Mouse (Mus musculus) frontal cortex, adult 2 months (tissue): Measurements from ENCODE around the gene Slc6a16. TPM values are rescaled to one million over a fixed set of nuclear protein-coding genes. Genes with fewer than 3 reads are reported as not detected.
A peak's percentile ranks its signal among the peaks of the same experiment; 100 is the strongest.
"Not testable (repeated sequence)": the region's sequence is repeated elsewhere in the genome, so short reads cannot be mapped to it uniquely, and the experiment has no call there.

ENCODE experiments used
- DNase-seq, 2 experiments: peaks; one replicate each; pipeline ENCODE4 v3.0.0; 2022; ENCODE audit warnings: low spot score in 1 of 2; ENCODE audit errors: extremely low spot score in 1 of 2
- polyA plus RNA-seq: library from polyadenylated mRNA; depleted of rRNA; stranded (reverse); fragments of >200 nt; gene quantifications from 2 replicates; pipeline ENCODE4 v1.2.3, GENCODE M21; 2012

The Slc6a16 gene
- polyA plus RNA-seq, 1 experiment: 1.1 TPM

DNA sequence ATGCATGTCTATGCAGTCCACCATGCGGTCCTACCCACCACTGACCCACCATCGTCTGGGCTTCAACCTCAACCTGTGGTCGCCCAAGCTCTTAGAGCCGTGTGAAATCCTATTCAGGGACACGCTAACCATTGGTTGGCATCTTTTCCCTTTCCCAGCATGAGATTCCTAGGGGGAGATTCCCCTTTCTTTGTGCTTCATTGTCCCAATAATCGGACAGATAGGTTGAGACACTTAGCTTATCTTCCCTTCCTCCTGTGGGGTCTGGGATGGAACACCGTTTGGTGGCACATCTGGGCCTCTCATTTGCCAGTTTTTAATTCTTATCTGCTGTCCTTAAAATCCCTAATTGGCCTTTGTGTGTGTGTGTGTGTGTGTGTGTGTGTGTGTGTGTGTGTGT lies 776 bp upstream of the Slc6a16 start:
- DNase-seq: no peak

DNA sequence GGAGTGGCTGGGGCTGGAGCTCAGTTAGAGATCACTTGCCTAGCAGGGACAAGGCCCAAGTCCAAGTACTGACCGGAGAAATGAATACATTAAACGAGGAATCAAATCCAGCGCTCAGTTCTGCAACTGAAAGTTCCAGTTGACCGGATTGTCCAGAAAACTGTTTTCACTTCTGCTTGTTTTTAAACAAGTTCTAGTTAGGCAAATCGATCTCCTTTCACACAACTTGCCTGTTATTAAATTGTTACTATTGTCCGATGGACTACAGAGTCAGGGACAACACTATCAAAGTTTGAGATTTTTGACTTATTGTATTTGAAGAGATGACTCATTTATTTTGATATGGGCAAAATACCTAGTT lies 484 bp downstream of the Slc6a16 start:
- no peak for DNase-seq

DNA sequence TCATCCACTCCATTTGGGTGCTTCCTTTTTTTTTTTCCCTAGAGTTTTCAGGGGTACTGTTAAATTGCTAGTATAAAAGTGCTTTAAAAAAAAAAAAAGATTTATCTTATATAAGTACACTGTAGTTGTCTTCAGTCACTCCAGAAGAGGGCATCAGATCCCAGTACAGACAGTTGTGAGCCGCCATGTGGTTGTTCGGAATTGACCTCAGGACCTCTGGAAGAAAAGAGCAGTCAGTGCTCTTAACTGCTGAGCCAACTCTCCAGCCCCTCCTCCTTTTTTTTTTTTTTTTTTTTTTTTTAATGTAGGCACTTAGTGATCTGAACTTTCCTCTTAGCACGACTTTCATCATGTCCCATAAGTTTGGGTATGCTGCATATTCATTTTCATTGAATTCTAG lies 6.8 kb downstream of the Slc6a16 start:
- no peak for DNase-seq

DNA sequence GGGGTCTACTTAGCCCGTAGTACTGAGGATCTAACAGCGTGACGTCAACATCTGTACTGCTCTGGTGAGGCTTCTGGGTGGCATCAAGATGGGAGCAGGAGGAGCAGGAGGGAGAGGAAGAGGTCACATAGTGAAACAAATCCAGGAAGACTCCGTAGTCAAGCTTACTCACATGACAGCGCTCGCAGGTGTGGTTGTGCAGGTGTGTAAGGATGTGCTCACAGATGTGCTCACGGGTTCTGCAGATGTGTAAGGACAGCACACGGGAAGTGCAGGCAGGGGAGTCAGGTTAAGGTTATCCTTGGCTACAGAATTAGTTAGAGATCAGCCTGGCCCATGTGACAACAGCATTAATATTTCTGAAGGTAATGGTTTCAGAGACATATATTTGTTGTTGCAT lies 12.9 kb downstream of the Slc6a16 start:
- DNase-seq: no peak

DNA sequence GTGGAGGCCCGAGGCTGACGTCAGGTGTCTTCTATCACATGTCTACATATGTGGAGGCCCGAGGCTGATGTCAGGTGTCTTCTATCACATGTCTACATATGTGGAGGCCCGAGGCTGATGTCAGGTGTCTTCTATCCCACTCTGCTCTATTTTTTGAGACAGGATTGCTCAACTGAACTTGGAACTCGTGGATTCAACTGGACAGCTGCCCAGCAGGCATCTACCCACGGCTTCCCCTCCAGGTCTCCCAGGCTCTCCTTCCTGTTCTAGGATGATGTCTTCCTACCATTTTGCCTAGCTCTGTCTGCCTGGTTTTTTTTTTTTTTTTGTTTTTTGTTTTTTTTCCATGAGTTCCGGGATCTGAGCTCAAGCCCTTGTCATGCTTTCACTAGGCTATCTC lies 14.9 kb downstream of the Slc6a16 start:
- DNase-seq: not testable (repeated sequence)

DNA sequence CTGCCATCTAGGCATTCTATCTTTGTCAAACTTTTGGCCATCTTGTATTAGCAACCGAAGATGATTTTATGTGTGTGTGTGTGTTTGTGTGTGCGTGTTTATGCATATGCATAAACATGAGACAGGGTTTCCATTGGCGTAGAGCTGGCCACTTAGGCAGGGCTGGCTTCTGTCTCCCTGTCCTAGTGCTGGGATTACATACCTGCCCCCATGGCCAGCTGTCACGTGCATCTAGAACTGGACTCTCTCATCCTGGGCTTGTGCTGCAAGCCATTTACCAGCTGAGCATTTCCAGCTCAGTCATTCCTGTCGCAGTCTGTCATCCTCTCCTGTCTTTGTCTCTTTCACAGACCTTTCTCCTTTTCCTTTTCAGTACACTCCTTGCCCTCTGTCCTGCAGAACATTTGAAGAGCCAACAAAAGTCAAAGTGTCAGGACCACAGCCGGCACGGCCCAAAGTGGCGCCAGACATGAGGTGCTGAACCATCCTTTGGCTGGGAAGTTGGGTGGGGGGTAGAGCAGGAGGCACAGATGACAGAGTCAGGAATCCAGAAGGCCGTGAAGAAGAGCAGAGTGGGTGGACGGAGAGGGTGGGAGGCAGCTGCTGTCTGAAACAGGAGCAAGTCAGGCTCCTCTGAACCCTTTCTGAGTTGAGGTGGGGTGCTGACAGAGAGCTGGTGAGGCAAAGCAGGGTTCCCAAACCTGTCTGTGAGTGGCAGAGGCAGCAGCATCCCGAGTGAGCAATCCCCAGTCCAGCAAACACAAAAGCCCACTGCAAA lies 16.4 kb downstream of the Slc6a16 start:
- DNase-seq: peak; percentile 60 to 72

DNA sequence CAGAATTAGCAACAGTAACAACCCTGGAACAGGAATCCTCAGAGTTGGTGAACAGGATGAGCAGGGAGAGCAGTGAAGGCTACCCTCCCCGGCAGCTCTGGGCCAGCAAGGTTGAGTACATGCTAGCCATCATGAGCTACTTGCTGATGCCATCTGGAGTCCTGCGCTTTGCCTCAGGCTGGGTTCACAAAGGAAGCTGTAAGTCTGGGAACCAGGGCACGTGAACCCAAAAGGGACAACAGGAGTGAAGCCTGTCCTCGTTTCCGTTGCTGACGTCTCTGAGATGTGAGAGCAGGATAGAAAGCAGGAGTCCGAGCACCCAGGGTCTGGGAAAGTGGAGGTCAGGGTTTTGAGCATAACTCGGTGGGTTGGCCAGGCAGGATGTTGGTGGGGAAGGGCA lies 18.4 kb downstream of the Slc6a16 start:
- DNase-seq: no peak

DNA sequence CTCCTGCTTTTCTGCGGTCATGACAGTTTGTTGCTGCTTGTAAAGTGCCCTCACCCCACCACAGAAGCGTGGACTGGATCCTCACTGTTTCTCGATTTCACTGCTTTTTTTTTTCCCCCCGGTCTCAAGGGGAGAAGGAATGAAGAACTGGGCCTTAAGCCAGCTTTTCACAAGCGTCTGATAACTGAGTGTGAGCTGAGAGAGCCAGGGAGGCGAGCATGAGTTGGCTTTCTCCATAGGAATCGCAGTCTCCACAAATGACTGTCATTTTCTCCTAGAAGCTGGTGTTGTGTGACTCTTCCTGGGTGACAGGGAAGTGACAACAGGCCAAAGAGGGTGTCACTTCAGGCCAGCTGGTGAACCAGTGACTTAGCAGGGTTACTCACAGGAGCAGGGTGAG lies 21.4 kb downstream of the Slc6a16 start:
- peak in 1 of 2 experiments; percentile 41 for DNase-seq

DNA sequence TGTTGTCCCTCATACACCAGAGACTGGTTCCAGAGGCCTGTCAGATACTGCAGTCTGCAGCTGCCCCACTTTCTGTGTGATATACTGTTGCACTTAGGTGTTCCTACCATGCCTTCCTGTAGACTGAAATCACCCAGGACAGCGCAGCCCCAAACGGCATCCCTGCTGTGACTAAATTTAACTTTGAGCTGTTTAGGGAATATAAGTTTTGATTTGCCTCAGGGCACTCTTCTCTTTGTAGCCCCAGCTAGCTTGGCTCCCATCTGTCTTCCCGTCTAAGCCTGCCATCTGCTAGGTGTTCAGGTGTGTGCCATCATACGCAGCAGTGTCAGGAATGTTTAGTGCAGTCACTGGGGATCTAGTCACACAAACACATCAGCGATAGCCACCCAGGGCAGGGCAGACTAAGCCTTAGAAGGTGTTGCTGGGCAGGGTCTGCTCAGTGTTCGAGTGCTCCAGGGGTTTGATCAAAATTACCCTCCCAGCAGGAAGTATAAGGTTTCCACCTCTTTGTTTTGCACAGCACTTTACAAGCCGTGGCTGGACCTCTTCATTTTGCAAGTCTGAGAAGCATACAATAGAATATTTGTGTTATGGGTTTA lies 22.2 kb downstream of the Slc6a16 start:
- no peak for DNase-seq

DNA sequence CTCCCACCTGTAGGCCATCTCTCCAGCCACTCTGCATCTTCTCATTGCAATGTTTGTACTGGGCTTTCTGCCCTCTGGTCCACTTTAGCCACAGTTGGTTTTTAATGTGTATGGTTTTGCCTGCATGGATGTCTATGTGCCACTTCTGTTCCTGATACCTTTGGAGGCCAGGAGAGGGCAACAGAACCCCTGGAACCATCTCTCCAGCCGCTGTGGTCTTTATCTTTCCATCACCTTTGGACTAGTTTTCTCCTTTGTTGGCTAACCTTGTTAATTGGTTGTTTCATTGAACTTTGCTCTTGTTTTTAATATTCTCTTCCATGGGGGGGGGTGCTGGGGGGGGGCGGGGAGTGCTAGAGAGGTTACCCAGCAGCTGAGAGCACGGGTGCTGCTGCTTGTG lies 23.5 kb downstream of the Slc6a16 start:
- no peak for DNase-seq

DNA sequence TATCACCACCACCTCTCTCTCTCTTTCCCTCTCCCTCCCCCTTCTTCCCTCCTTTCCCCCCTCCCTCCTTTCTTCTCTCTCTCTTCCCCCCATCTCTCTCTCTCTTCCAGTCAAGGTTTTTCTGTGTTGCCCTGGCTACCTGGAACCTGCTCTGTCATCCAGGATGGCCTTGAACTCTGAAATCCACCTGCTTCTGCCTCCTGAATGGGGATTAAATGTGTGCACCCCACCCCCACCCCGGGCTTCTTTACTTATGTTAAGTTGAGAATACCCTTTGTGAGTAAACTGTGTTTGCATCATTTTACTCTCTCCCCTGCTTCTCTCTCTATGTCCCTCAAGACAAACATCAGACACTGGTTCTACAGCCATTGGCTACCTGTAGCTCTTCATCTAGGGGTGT lies 24.6 kb downstream of the Slc6a16 start:
- DNase-seq: no peak

DNA sequence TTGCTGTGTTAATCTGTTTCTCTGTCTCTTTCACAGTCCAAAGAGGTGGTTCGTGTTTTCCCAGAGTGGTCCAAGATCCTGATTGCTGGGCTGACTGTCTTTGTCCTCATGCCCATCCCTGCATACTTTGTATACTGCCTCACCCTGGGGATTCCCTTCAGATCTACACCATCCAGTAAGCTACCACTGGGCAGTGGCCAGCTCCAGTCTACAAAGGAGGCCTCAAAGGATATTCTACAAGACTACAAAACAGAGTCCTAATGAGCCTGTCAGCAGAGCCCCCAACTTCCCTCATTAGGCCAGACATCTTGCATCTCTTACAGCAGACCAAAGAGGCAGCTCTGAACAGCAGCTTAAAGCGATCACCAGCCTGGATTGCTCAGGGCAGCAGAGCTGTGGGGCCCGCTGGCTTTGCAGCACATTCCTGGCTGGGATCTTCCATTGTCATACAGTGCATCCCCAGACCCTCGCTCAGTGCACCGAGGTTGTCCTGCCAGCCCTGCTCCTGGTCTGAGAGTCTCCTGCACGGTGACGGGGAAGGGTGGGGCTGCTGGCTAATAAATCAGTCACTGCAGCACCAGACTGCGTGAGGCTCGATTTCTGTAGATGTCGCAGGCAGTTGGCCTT lies 32.0 kb downstream of the Slc6a16 start:
- DNase-seq: no peak

DNA sequence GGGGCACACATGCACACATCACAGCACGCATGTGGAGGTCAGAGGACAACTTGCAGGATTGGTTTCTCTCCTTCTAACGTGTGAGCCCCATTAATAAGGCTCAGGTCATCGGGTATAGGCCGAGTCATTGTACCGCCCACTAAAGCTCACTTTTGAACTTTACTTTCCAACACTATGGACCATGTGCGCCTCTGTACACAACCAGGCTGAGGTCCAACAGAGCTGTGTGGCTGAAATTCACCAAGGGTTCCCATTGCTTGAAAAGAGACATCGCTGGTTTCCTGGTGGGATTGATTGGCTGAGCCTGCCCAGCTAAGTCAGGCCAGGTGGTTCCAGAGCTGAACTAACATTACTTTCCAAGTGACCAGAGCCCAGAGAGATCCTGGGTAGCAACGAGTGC lies 32.8 kb downstream of the Slc6a16 start:
- DNase-seq: no peak

DNA sequence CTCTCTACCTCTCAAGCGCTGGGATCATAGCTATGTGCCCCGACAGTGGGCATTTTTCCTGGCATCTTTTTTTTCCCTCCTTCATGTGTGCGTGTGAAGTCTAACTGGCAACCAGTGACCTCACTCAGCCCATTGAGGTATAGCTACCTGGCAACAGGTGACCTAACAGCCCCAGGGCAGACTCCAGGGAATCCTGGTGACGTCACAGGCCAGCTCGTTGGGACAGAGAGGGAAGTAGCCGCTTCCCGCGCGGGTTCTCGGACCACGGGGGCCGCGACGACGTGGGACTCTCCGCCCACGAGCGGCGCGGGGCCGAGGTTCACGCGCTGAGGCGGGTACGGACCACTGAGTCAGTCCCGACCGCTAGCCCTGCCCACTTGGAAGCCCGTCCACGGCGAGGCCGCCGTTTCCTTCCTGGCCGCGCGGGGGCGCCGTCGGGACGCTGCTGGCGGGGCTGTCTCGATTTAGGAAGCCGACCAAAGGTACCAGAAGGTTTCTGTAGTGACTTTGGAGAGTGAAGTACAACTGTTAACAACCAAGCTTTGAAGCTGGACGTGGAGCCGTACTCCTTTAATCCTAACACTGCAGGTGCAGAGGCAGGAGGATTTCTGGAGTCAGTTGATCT lies 36.4 kb downstream of the Slc6a16 start, which contains the start of gene Slc6a21:
Gene Slc6a21 (plus strand): TSS at position 378 of the 625 bp plus-strand sequence.
- peak in 1 of 2 experiments; percentile 82 for DNase-seq

DNA sequence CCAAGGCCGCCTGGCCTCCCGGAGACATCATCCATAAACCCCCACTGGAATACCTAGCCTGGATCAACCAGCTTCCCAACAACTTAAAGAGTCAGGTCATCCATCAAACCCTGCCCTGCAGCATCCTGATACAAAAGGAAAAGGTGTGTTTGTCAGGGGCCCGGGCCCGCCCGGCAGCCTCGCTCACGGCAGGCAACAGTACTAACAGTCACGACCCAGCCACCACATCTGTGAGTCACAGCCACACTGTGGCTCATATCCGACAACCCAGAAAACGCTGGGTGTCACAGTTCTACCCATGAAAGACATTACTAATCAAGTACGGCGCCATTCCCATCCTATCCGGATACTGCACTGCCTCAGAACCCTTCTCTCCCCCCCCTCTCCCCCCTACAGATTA lies 45.6 kb downstream of the Slc6a16 start:
- DNase-seq: no peak

DNA sequence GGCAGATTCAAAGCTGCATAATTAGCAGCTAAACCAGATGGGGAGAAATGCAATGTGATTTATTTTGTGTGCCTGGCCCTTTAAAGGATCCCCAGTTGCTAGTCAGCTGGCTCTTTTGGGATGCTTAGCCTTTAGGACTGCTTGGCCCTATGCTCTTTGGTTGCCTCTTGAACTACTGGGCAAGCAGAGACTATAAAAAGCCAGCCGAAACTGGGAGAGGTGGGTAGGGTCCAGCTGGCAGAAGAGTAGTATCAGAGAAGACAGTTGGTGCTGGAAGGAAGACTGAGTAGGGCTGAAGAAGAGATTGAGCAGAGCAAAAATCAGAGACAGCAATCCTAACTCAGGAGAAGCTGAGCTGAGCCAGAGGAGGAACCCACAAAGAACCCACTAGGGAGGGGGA lies 55.7 kb downstream of the Slc6a16 start:
- no peak for DNase-seq

DNA sequence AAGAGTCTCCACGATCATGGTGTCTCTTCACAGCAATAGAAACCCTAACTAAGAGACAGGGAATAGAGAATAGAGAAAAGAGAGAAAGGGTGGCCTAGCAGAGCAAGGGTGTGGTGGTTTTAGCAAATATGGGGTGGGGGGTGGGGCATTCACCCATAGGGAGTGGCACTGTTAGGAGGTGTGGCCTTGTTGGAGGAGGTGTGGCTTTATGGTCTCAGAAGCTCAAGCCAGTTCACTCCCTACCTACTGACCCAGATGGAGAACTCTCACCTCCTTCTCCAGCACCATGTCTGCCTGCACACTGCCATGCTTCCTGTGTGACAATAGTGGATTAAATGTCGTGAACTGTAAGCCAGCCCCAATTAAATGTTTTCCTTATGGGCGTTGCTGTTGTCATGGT lies 56.7 kb downstream of the Slc6a16 start:
- DNase-seq: no peak

DNA sequence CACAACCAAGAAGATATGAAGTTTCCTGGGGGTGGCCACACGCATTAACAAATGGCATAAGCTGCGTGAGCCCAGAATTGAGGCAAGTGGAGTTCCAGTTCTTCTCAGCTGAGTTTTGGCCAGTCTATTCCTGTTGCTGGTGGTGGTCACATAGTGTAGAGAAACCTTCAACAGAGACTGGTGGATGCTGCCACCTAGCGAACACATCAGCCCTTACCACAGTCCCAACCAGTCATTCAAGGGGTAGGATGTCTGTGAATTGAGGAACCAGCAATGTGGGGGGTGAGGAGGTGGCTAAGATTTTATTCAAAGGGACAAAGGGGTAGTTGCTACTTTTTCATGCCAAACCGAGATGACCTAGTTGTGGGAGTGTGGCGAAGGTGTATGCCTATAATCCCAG lies 58.9 kb downstream of the Slc6a16 start:
- peak; percentile 73 to 84 for DNase-seq

DNA sequence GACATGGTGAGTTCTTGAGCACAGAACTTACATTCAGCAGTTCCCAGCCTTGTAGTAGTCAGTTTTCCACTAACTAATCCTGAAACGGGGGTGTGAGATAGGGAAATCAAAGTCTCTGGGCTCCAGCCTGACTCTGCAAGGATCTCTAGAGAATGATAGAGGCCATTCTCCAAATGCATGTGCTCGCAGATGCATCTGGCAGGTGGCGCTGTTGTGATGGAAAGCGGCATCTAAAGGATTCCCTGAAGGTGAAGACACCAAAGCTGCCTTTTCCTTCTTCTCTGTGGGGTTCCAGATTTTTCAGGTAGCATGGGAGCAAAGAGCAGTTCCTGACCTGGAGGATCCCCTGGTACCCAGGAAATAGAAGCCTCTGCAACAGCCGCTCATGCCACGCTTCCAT lies 59.4 kb downstream of the Slc6a16 start:
- peak; percentile 57 to 88 for DNase-seq

DNA sequence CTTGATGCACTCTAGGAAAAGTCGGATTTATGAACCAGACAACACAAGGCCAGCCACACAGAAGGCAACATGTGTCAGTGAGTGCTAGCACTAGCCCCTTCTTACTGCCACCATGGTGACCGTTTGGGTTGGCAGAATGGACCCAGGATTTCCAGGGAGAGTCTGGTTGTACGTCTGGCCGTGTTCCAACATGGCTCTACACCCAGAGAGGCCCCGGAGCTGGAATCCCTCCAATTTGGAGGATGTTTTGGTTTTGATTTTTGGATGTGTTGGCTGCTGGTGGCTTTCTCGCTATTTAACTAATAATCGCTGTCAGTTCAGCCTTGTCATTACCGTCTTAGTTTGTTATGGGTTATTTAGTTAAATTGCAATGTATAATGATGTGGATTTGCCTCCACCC lies 61.7 kb downstream of the Slc6a16 start:
- no peak for DNase-seq

DNA sequence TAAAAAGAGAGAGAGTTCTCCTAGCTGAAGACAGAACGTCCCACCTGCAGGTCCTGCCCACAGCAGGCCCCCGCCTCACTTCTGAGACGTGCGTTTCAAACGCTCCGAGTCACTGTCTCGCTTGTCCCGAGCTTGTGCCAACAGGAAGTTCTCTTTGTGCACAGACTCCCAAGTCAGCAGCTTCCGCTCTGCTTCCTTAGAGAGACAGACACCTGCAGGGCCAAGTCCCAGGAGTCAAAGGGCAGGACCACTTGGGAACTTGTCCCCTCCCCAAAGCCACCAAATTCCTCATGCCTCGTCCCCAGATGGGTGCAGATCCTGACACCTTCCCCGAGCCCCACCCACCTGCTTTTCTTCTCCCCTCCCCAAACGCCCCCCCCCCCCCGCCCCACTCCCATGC lies 64.0 kb downstream of the Slc6a16 start:
- DNase-seq: no peak

DNA sequence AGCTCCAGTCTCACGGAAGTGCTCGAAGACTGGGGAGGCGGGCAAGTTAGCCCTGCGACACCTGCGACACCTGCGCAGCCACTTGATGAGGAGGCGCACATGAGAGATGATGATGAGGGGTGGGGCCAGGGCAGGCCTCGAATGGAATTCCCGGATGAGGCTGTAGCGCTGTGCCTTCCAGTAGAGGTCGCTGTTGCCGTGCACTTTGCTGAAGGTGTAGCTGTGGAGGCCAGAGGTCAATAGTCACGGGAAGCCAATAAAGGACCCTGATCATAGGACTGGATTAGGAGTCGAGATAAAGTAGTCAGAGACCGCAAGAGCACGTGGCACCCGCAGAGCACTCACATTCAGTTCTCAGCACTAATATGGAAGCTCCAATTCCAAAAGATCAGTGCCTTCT lies 64.4 kb downstream of the Slc6a16 start:
- peak; percentile 67 to 83 for DNase-seq
